Mouse (Mus musculus) neural tube, embryonic 12.5 days (tissue): ENCODE measurements at regions not wholly inside any gene's neighbourhood (a gene's known extent, or its start where the extent isn't known, plus 50 kb on each side); places are given as distances from the start of the nearest gene placed in this dataset.

ENCODE experiments used
- ATAC-seq: fragments of 200-750 bp; cut with Nextera tagmentation; 2 replicates; pipeline ENCODE4 v1.8.0; 2017; ENCODE audit warnings: low read depth, mild to moderate bottlenecking, moderate TSS enrichment, moderate library complexity; ENCODE audit not compliant: low FRiP score
- H3K27ac ChIP-seq: fragments of 300-500 bp; sonication (generic); 2 replicates; pipeline ENCODE4 v1.5.1; 2016
- H3K27me3 ChIP-seq: fragments of 300-500 bp; sonication (generic); replicated peaks from 2 replicates; pipeline ENCODE4 v1.6.1; 2016; ENCODE audit warnings: mild to moderate bottlenecking
- H3K36me3 ChIP-seq: fragments of 300-500 bp; sonication (generic); 2 replicates; pipeline ENCODE4 v1.6.1; 2016; ENCODE audit warnings: mild to moderate bottlenecking
- H3K4me1 ChIP-seq: fragments of 300-500 bp; sonication (generic); 2 replicates; pipeline ENCODE4 v1.6.1; 2016
- H3K4me2 ChIP-seq: fragments of 300-500 bp; sonication (generic); replicated peaks from 2 replicates; pipeline ENCODE4 v1.6.1; 2016; ENCODE audit warnings: mild to moderate bottlenecking
- H3K4me3 ChIP-seq: fragments of 300-500 bp; sonication (generic); 2 replicates; pipeline ENCODE4 v1.5.1; 2016
- H3K9ac ChIP-seq: fragments of 300-500 bp; sonication (generic); 2 replicates; pipeline ENCODE4 v1.6.1; 2016; ENCODE audit warnings: mild to moderate bottlenecking
- H3K9me3 ChIP-seq: fragments of 300-500 bp; sonication (generic); 2 replicates; pipeline ENCODE4 v1.6.1; 2016; ENCODE audit warnings: mild to moderate bottlenecking
- WGBS: fragments of 180-500 bp; shearing (Covaris S2); methylation state at CpG from one replicate; pipeline ENCODE4 v1.1.7; 2016; 5-methylcytosine and 5-hydroxymethylcytosine counted together

- no peaks in the 10 kb centered on the region for H3K9me3 ChIP-seq
- H3K27ac ChIP-seq: no peak overlapping the region
- no peak overlapping the region for H3K4me2 ChIP-seq
- H3K4me3 ChIP-seq: no peak overlapping the region
- WGBS: 83% methylated on average over 2 of the region's 2 CpGs
- H3K27me3 ChIP-seq: no peaks in the 10 kb centered on the region
- no peaks in the 10 kb centered on the region for H3K4me1 ChIP-seq
- H3K36me3 ChIP-seq: no peaks in the 10 kb centered on the region
- H3K9ac ChIP-seq: no peak overlapping the region
- no peak for ATAC-seq
Measured at GRCm38 (mm10) chr11:26971161-26971560, 377.4 kb upstream of the Vrk2 start.

- Histone ChIP-seq H3K27me3 (no peaks in the 10 kb centered on the region), H3K36me3 (no peaks in the 10 kb centered on the region), H3K27ac (no peak overlapping the region), H3K4me2 (no peak overlapping the region), H3K4me1 (no peaks in the 10 kb centered on the region), H3K9me3 (no peaks in the 10 kb centered on the region), H3K4me3 (no peak overlapping the region), H3K9ac (no peak overlapping the region)
- WGBS: 88% methylated on average over 4 of the region's 4 CpGs
- no peak for ATAC-seq
Measured at GRCm38 (mm10) chr11:26967427-26967826, 373.6 kb upstream of the Vrk2 start.

GRCm38 (mm10) chr11:26962928-26963667, 369.3 kb upstream of the Vrk2 start:
- Histone ChIP-seq H3K27me3 (no peaks in the 10 kb centered on the region), H3K36me3 (no peaks in the 10 kb centered on the region), H3K27ac (no peak overlapping the region), H3K9me3 (no peaks in the 10 kb centered on the region), H3K9ac (no peak overlapping the region), H3K4me2 (no peak overlapping the region), H3K4me3 (no peak overlapping the region), H3K4me1 (peaks cover 5% of the 10 kb centered on the region)
- no peak for ATAC-seq
- 62% methylated on average over 8 of the region's 8 CpGs for whole genome bisulfite sequencing

- H3K36me3 ChIP-seq: no peaks in the 10 kb centered on the region
- ATAC-seq: peak; percentile 49
- no peak overlapping the region for H3K4me3 ChIP-seq
- no peaks in the 10 kb centered on the region for H3K9me3 ChIP-seq
- peaks cover 5% of the 10 kb centered on the region for H3K4me1 ChIP-seq
- H3K27ac ChIP-seq: no peak overlapping the region
- no peaks in the 10 kb centered on the region for H3K27me3 ChIP-seq
- H3K4me2 ChIP-seq: no peak overlapping the region
- 66% methylated on average over 18 of the region's 18 CpGs for WGBS
- no peak overlapping the region for H3K9ac ChIP-seq
Measured at GRCm38 (mm10) chr11:26962040-26962927, 368.5 kb upstream of the Vrk2 start.

GRCm38 (mm10) chr11:26961336-26961980, 367.7 kb upstream of the Vrk2 start:
- no peak overlapping the region for H3K4me3 ChIP-seq
- peaks cover 5% of the 10 kb centered on the region for H3K4me1 ChIP-seq
- H3K27ac ChIP-seq: no peak overlapping the region
- H3K9me3 ChIP-seq: no peaks in the 10 kb centered on the region
- no peak overlapping the region for H3K9ac ChIP-seq
- H3K36me3 ChIP-seq: no peaks in the 10 kb centered on the region
- H3K27me3 ChIP-seq: no peaks in the 10 kb centered on the region
- H3K4me2 ChIP-seq: peak overlapping the region; percentile 44
- WGBS: 2% methylated on average over 5 of the region's 5 CpGs
- ATAC-seq: peak; percentile 98

- no peak overlapping the region for H3K4me2 ChIP-seq
- H3K27me3 ChIP-seq: no peaks in the 10 kb centered on the region
- H3K4me3 ChIP-seq: no peak overlapping the region
- peaks cover under 1% of the 10 kb centered on the region; the same call in 1 of the 2 replicates for H3K4me1 ChIP-seq
- ATAC-seq: no peak
- no peak overlapping the region for H3K27ac ChIP-seq
- H3K36me3 ChIP-seq: no peaks in the 10 kb centered on the region
- 81% methylated on average over 3 of the region's 3 CpGs for WGBS
- H3K9ac ChIP-seq: no peak overlapping the region
- no peaks in the 10 kb centered on the region for H3K9me3 ChIP-seq
Measured at GRCm38 (mm10) chr11:26956153-26956552, 362.4 kb upstream of the Vrk2 start.

GRCm38 (mm10) chr11:26931766-26932165, 338.0 kb upstream of the Vrk2 start:
- WGBS: 30% methylated on average over 3 of the region's 3 CpGs
- H3K27me3 ChIP-seq: no peaks in the 10 kb centered on the region
- no peak overlapping the region for H3K9ac ChIP-seq
- no peak overlapping the region for H3K27ac ChIP-seq
- H3K36me3 ChIP-seq: no peaks in the 10 kb centered on the region
- H3K4me2 ChIP-seq: no peak overlapping the region
- no peaks in the 10 kb centered on the region for H3K9me3 ChIP-seq
- ATAC-seq: no peak
- no peak overlapping the region for H3K4me3 ChIP-seq
- no peaks in the 10 kb centered on the region for H3K4me1 ChIP-seq

GRCm38 (mm10) chr11:26907099-26907498, 313.3 kb upstream of the Vrk2 start:
- Histone ChIP-seq H3K9me3 (no peaks in the 10 kb centered on the region), H3K4me1 (no peaks in the 10 kb centered on the region), H3K4me3 (no peak overlapping the region), H3K27me3 (no peaks in the 10 kb centered on the region), H3K27ac (no peak overlapping the region), H3K4me2 (no peak overlapping the region), H3K36me3 (no peaks in the 10 kb centered on the region), H3K9ac (no peak overlapping the region)
- 84% methylated on average over 3 of the region's 3 CpGs for WGBS
- no peak for ATAC-seq

GRCm38 (mm10) chr11:26881635-26882034, 287.8 kb upstream of the Vrk2 start:
- H3K9ac ChIP-seq: no peak overlapping the region
- ATAC-seq: no peak
- whole genome bisulfite sequencing: 65% methylated on average over 6 of the region's 6 CpGs
- H3K4me1 ChIP-seq: no peaks in the 10 kb centered on the region
- no peak overlapping the region for H3K27ac ChIP-seq
- H3K4me3 ChIP-seq: no peak overlapping the region
- no peaks in the 10 kb centered on the region for H3K36me3 ChIP-seq
- H3K4me2 ChIP-seq: no peak overlapping the region
- H3K9me3 ChIP-seq: no peaks in the 10 kb centered on the region
- H3K27me3 ChIP-seq: no peaks in the 10 kb centered on the region
